ENCODE assay signal across 8 mouse cellular contexts in the genomic region with DNA sequence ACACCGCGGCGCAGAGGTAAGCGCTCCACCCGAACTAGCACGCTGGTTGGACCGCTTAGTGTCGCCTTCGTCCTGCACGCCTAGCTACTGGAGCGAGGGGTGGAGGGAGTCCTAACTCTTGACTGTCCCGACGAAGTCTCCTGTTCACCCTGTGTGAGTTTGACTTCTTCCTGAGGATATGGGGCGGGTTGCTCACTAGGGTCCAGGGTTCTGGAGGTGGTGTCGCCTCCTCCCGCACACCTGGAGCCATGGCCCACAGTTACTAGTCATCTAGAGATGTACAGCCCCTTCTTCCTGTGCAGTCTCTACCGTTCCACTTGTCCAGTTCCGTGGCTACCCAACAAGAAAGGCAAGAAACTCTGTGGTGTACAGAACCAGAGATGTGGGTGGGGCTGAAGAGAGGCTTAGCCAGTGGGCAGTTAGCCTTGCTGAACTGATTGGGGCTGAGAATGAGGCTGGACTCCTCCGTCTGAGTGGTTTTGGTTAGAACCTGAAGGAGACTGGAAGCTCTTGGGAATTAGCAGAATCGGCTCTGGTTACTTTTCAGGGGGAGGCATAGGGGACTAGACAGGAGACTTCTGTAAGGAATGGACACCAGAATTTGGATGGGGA. TPM values are rescaled to one million over a fixed set of nuclear protein-coding genes. Genes with fewer than 3 reads are reported as not detected.
DNase-seq lines count a peak whose midpoint lies in the region; ATAC-seq and TF ChIP-seq lines count a peak whose summit lies in the region.

No protein-coding gene starts in this region.

- H3K4me2 ChIP-seq in hindbrain, embryonic 11.5 days (replicated peaks; ENCODE audit: low read depth, low read length): peak overlapping the region; percentile 81
- H3K4me2 ChIP-seq in midbrain, embryonic 11.5 days: peak overlapping the region; percentile 56

- TF ChIP-seq POLR2A in MEL (IDR thresholded peaks at IDR 0.05; ENCODE audit: control insufficient read depth in 1 of 2, insufficient read depth in 1 of 2, low read depth in 1 of 2, low read length in 2 of 2, poor library complexity in 1 of 2): no peak

- H3K79me2 ChIP-seq in MEL (ENCODE audit: control insufficient read depth, insufficient read depth, low read length, poor library complexity): no peaks in the 10 kb centered on the region

- H3K9ac ChIP-seq in MEL (ENCODE audit: control insufficient read depth, low read depth, low read length, poor library complexity, severe bottlenecking): no peak overlapping the region; the same call in 1 of the 2 replicates
- H3K9ac ChIP-seq in hindbrain, embryonic 11.5 days (ENCODE audit: low read depth, low read length): peak overlapping the region; percentile 81
- peak overlapping the region; percentile 84 for H3K9ac ChIP-seq in midbrain, embryonic 11.5 days (ENCODE audit: low read length)

- WGBS in heart, embryonic 10.5 days: 2% methylated on average over 20 of the region's 20 CpGs
- whole genome bisulfite sequencing in hindbrain, embryonic 11.5 days: 5% methylated on average over 20 of the region's 20 CpGs
- WGBS in midbrain, embryonic 11.5 days: 3% methylated on average over 20 of the region's 20 CpGs

- H3K36me3 ChIP-seq in heart, embryonic 10.5 days: 0 out of 2 replicates have a peak, but pooled peaks cover 2% of the 10 kb centered on the region
- H3K36me3 ChIP-seq in MEL (ENCODE audit: control insufficient read depth in 1 of 2, insufficient read depth in 2 of 2, low read length in 2 of 2): peaks cover 0 to 9% of the 10 kb centered on the region in 2 experiments; a peak in 2 of 4 replicates
- no peaks in the 10 kb centered on the region for H3K36me3 ChIP-seq in hindbrain, embryonic 11.5 days (ENCODE audit: control insufficient read depth, insufficient read depth, low read length)
- no peaks in the 10 kb centered on the region; the same call in 1 of the 2 replicates for H3K36me3 ChIP-seq in midbrain, embryonic 11.5 days (ENCODE audit: control insufficient read depth, insufficient read depth, low read length)

- H3K27ac ChIP-seq in heart, embryonic 10.5 days: peak overlapping the region; percentile 83; the same call in 1 of the 2 replicates
- no peak overlapping the region for H3K27ac ChIP-seq in MEL (ENCODE audit: control insufficient read depth, low read depth, low read length)
- no peak overlapping the region for H3K27ac ChIP-seq in hindbrain, embryonic 11.5 days (ENCODE audit: low read depth, low read length)
- no peak overlapping the region for H3K27ac ChIP-seq in midbrain, embryonic 11.5 days (ENCODE audit: low read depth, low read length)

- DNase-seq in heart, embryonic 10.5 days (ENCODE audit: low spot score): no peak
- DNase-seq in heart, adult 18-20 months: no peak
- DNase-seq in MEL (ENCODE audit: low read depth, low spot score): no peak
- DNase-seq in hindbrain, embryonic 11.5 days (ENCODE audit: low spot score): peak; percentile 30
- DNase-seq in midbrain, embryonic 11.5 days (ENCODE audit: low spot score, missing footprints): peak; percentile 85
- no peak for DNase-seq in frontal cortex, postnatal 36 days (ENCODE audit: low spot score in 2 of 2)
- DNase-seq in MN1 (ENCODE audit: low spot score): no peak

- peaks cover 38% of the 10 kb centered on the region for H3K4me1 ChIP-seq in heart, embryonic 10.5 days
- H3K4me1 ChIP-seq in MEL (ENCODE audit: control insufficient read depth in 1 of 2, insufficient read depth in 2 of 2, low read length in 2 of 2): peaks cover 6 to 17% of the 10 kb centered on the region in 2 experiments; a peak in 3 of 4 replicates
- peaks cover 8% of the 10 kb centered on the region for H3K4me1 ChIP-seq in hindbrain, embryonic 11.5 days (replicated peaks; ENCODE audit: control insufficient read depth, insufficient read depth, low read length)
- H3K4me1 ChIP-seq in midbrain, embryonic 11.5 days (ENCODE audit: control insufficient read depth, insufficient read depth, low read length): peaks cover 24% of the 10 kb centered on the region

- peaks cover 64% of the 10 kb centered on the region for H3K27me3 ChIP-seq in heart, embryonic 10.5 days (ENCODE audit: insufficient read depth, poor library complexity, severe bottlenecking)
- no peaks in the 10 kb centered on the region for H3K27me3 ChIP-seq in MEL (ENCODE audit: control insufficient read depth in 1 of 2, insufficient read depth in 2 of 2, low read length in 2 of 2)
- peaks cover 13% of the 10 kb centered on the region for H3K27me3 ChIP-seq in hindbrain, embryonic 11.5 days (ENCODE audit: control insufficient read depth, insufficient read depth, low read length)
- H3K27me3 ChIP-seq in midbrain, embryonic 11.5 days (ENCODE audit: control insufficient read depth, insufficient read depth, low read length): peaks cover 5% of the 10 kb centered on the region

- peak overlapping the region; percentile 78 for H3K4me3 ChIP-seq in heart, embryonic 10.5 days
- peak overlapping the region; percentile 28 to 37; a peak in 3 of 4 replicates for H3K4me3 ChIP-seq in MEL (ENCODE audit: control insufficient read depth in 1 of 2, insufficient read depth in 1 of 2, low read depth in 2 of 2, low read length in 2 of 2)
- peak overlapping the region; percentile 76 for H3K4me3 ChIP-seq in hindbrain, embryonic 11.5 days (ENCODE audit: low read depth, low read length)
- peak overlapping the region; percentile 83 for H3K4me3 ChIP-seq in midbrain, embryonic 11.5 days (ENCODE audit: low read depth, low read length)

- TF ChIP-seq EP300 in MEL (IDR thresholded peaks at IDR 0.05; ENCODE audit: low read depth in 1 of 2, low read length in 2 of 2): no peak

- no peak for TF ChIP-seq CTCF in MEL (IDR thresholded peaks at IDR 0.05 in 2 of 3, conservative IDR thresholded peaks at IDR 0.05 in 1 of 3; ENCODE audit: control insufficient read depth in 1 of 3, insufficient read depth in 1 of 3, low read depth in 2 of 3, low read length in 3 of 3, poor library complexity in 1 of 3, severe bottlenecking in 1 of 3)

- H3K9me3 ChIP-seq in heart, embryonic 10.5 days: no peaks in the 10 kb centered on the region
- H3K9me3 ChIP-seq in MEL (replicated peaks; ENCODE audit: insufficient read depth, low read length): no peaks in the 10 kb centered on the region
- no peaks in the 10 kb centered on the region for H3K9me3 ChIP-seq in hindbrain, embryonic 11.5 days (ENCODE audit: control insufficient read depth, low read length)
- H3K9me3 ChIP-seq in midbrain, embryonic 11.5 days (ENCODE audit: control insufficient read depth, low read length): no peaks in the 10 kb centered on the region

- no peak; the same call in 1 of the 2 replicates for ATAC-seq in hindbrain, embryonic 11.5 days (ENCODE audit: low FRiP score)
- no peak; the same call in 1 of the 2 replicates for ATAC-seq in midbrain, embryonic 11.5 days (ENCODE audit: low FRiP score)
- ATAC-seq in cerebellum, adult (ENCODE audit: insufficient number of reproducible peaks, low FRiP score, low TSS enrichment): no peak

- no peak for TF ChIP-seq RAD21 in MEL (IDR thresholded peaks at IDR 0.05; ENCODE audit: low read depth, low read length)

TF ChIP-seq in MEL, 35 proteins besides CTCF, POLR2A, EP300 and RAD21:
- TF ChIP-seq ZKSCAN1 (IDR thresholded peaks at IDR 0.05; ENCODE audit: low read depth, low read length): no peak
TF ChIP-seq in MEL: peak in this region for 0.

RNA-seq across cellular contexts. Expression of a gene that starts 1.3 kb away (rescaled TPM):
- 0.42 and 1.1 TPM in 2 replicates for polyA plus RNA-seq in heart, embryonic 10.5 days (2016; fragmentation: Nextera tagmentation; extraction: Ambion mirVana)
- under 1 TPM; 0.30 to 0.44 TPM for total RNA-seq in heart, adult 18-20 months (2021)
- total RNA-seq in MEL (2012; rRNA removed): 0.12 and 0.13 TPM in 2 replicates
- under 1 TPM in 1 of 2 experiments, not detected in 1; 0.72 TPM for polyA plus RNA-seq in MEL (2012; ENCODE audit: insufficient read depth in 1 of 2, insufficient read length in 2 of 2, low read depth in 1 of 2, low replicate concordance in 2 of 2, missing spikeins in 1 of 2)
- polyA plus RNA-seq in hindbrain, embryonic 11.5 days (2014; fragmentation: Nextera tagmentation; extraction: Ambion mirVana): 1.1 and 1.2 TPM in 2 replicates
- polyA plus RNA-seq in midbrain, embryonic 11.5 days (2014; fragmentation: Nextera tagmentation; extraction: Ambion mirVana): 1.3 and 1.8 TPM in 2 replicates

RNA-seq across cellular contexts. Expression of a gene that starts 11.9 kb away (rescaled TPM):
- 198 and 238 TPM in 2 replicates for polyA plus RNA-seq in heart, embryonic 10.5 days (2016; fragmentation: Nextera tagmentation; extraction: Ambion mirVana)
- 100 to 1,000 TPM; 811 to 856 TPM for total RNA-seq in heart, adult 18-20 months (2021)
- total RNA-seq in MEL (2012; rRNA removed): 205 and 210 TPM in 2 replicates
- polyA plus RNA-seq in MEL (2012; ENCODE audit: insufficient read depth in 1 of 2, insufficient read length in 2 of 2, low read depth in 1 of 2, low replicate concordance in 2 of 2, missing spikeins in 1 of 2): 1,000 to 10,000 TPM in 1 of 2 experiments, 100 to 1,000 TPM in 1; 551 to 1,030 TPM
- 141 and 147 TPM in 2 replicates for polyA plus RNA-seq in hindbrain, embryonic 11.5 days (2014; fragmentation: Nextera tagmentation; extraction: Ambion mirVana)
- 145 and 150 TPM in 2 replicates for polyA plus RNA-seq in midbrain, embryonic 11.5 days (2014; fragmentation: Nextera tagmentation; extraction: Ambion mirVana)

RNA-seq across cellular contexts. Expression of a gene that starts 22.0 kb away (rescaled TPM):
- polyA plus RNA-seq in heart, embryonic 10.5 days (2016; fragmentation: Nextera tagmentation; extraction: Ambion mirVana): 258 and 379 TPM in 2 replicates
- total RNA-seq in heart, adult 18-20 months (2021): 10 to 100 TPM; 29.0 to 40.2 TPM
- total RNA-seq in MEL (2012; rRNA removed): 425 and 556 TPM in 2 replicates
- 1,000 to 10,000 TPM in 1 of 2 experiments, 100 to 1,000 TPM in 1; 594 to 1,867 TPM for polyA plus RNA-seq in MEL (2012; ENCODE audit: insufficient read depth in 1 of 2, insufficient read length in 2 of 2, low read depth in 1 of 2, low replicate concordance in 2 of 2, missing spikeins in 1 of 2)
- polyA plus RNA-seq in hindbrain, embryonic 11.5 days (2014; fragmentation: Nextera tagmentation; extraction: Ambion mirVana): 297 and 331 TPM in 2 replicates
- polyA plus RNA-seq in midbrain, embryonic 11.5 days (2014; fragmentation: Nextera tagmentation; extraction: Ambion mirVana): 335 and 341 TPM in 2 replicates

Comparison
In these comparisons a context has a peak if more than half of its experiments do, and no peak if none do; other contexts are left out.
1. DNase-seq: peak in hindbrain, embryonic 11.5 days (single experiment) and midbrain, embryonic 11.5 days (single experiment); none in heart, embryonic 10.5 days (single experiment), heart, adult 18-20 months (0 of 2), MEL (single experiment), frontal cortex, postnatal 36 days (0 of 2) and MN1 (single experiment).
2. H3K4me3 ChIP-seq: peak in every context shown above with its lines; median percentile 83 in midbrain, embryonic 11.5 days; 78 in heart, embryonic 10.5 days; 76 in hindbrain, embryonic 11.5 days; 32 in MEL.